Mouse (Mus musculus): ENCODE measurements around the gene Prph2.
A peak's percentile ranks its signal among the peaks of the same experiment; 100 is the strongest.

Prph2 gene

GRCm38 (mm10) chr17:46890843-46891594 lies 19.2 kb upstream of the Prph2 start:
- no peak for DNase-seq (ENCODE audit: low read depth, low spot score)

- peak; percentile 60 for DNase-seq (ENCODE audit: low read depth, low spot score)
Observed at GRCm38 (mm10) chr17:46895426-46895825, 14.8 kb upstream of the Prph2 start.

- no peak for DNase-seq (ENCODE audit: low read depth, low spot score)
Observed at GRCm38 (mm10) chr17:46897221-46897950, 12.9 kb upstream of the Prph2 start.

- DNase-seq (ENCODE audit: low read depth, low spot score): no peak
Observed at GRCm38 (mm10) chr17:46900941-46901340, 9.3 kb upstream of the Prph2 start.

GRCm38 (mm10) chr17:46903876-46904490 lies 6.3 kb upstream of the Prph2 start:
- DNase-seq (ENCODE audit: low read depth, low spot score): peak; percentile 59

- no peak for DNase-seq (ENCODE audit: low read depth, low spot score)
Observed at GRCm38 (mm10) chr17:46912331-46912730, 2.1 kb downstream of the Prph2 start.

- no peak for DNase-seq (ENCODE audit: low read depth, low spot score)
Observed at GRCm38 (mm10) chr17:46915129-46915528, 4.9 kb downstream of the Prph2 start.

- no peak for DNase-seq (ENCODE audit: low read depth, low spot score)
Observed at GRCm38 (mm10) chr17:46918951-46919350, 8.7 kb downstream of the Prph2 start.

- no peak for DNase-seq (ENCODE audit: low read depth, low spot score)
Observed at GRCm38 (mm10) chr17:46920855-46921254, 10.6 kb downstream of the Prph2 start.

GRCm38 (mm10) chr17:46926192-46926591 lies 15.9 kb downstream of the Prph2 start:
- no peak for DNase-seq (ENCODE audit: low read depth, low spot score)

- no peak for DNase-seq (ENCODE audit: low read depth, low spot score)
Observed at GRCm38 (mm10) chr17:46926941-46927340, 16.7 kb downstream of the Prph2 start.

GRCm38 (mm10) chr17:46927781-46928180 lies 17.5 kb downstream of the Prph2 start:
- DNase-seq (ENCODE audit: low read depth, low spot score): no peak

GRCm38 (mm10) chr17:46929277-46929676 lies 19.0 kb downstream of the Prph2 start:
- no peak for DNase-seq (ENCODE audit: low read depth, low spot score)

- no peak for DNase-seq (ENCODE audit: low read depth, low spot score)
Observed at GRCm38 (mm10) chr17:46929897-46930296, 19.6 kb downstream of the Prph2 start.

- no peak for DNase-seq (ENCODE audit: low read depth, low spot score)
Observed at GRCm38 (mm10) chr17:46932961-46933360, 22.7 kb downstream of the Prph2 start.

GRCm38 (mm10) chr17:46933557-46934348 lies 23.5 kb downstream of the Prph2 start:
- peak; percentile 26 for DNase-seq (ENCODE audit: low read depth, low spot score)

GRCm38 (mm10) chr17:46940461-46940860 lies 30.2 kb downstream of the Prph2 start:
- no peak for DNase-seq (ENCODE audit: low read depth, low spot score)

GRCm38 (mm10) chr17:46942421-46942820 lies 32.2 kb downstream of the Prph2 start:
- no peak for DNase-seq (ENCODE audit: low read depth, low spot score)

- DNase-seq (ENCODE audit: low read depth, low spot score): no peak
Observed at GRCm38 (mm10) chr17:46946276-46946675, 36.0 kb downstream of the Prph2 start.

- DNase-seq (ENCODE audit: low read depth, low spot score): no peak
Observed at GRCm38 (mm10) chr17:46958045-46958444, 47.8 kb downstream of the Prph2 start.

GRCm38 (mm10) chr17:46960216-46960615 lies 50.0 kb downstream of the Prph2 start:
- no peak for DNase-seq (ENCODE audit: low read depth, low spot score)

- DNase-seq (ENCODE audit: low read depth, low spot score): no peak
Observed at GRCm38 (mm10) chr17:46962153-46962552, 51.9 kb downstream of the Prph2 start.

Measured in skeletal muscle tissue, adult 2 months (tissue).